Mouse (Mus musculus): ENCODE measurements around the gene Camkk1. TPM values are rescaled to one million over a fixed set of nuclear protein-coding genes. Genes with fewer than 3 reads are reported as not detected.

Camkk1 gene
- polyA plus RNA-seq, 1 experiment from 2014 or later: 0.76 TPM

GRCm38 (mm10) chr11:73023099-73023498, 4.3 kb downstream of the Camkk1 start:
- 69% methylated on average over 9 of the region's 9 CpGs for WGBS (ENCODE audit: insufficient replicate concordance)
- no peak overlapping the region for H3K4me3 ChIP-seq (ENCODE audit: low read depth, low read length)
- no peaks in the 10 kb centered on the region for H3K9me3 ChIP-seq (replicated peaks; ENCODE audit: control insufficient read depth, low read length)
- H3K27me3 ChIP-seq (ENCODE audit: control insufficient read depth, insufficient read depth, low read depth, low read length): peaks cover 27% of the 10 kb centered on the region
- no peak overlapping the region for H3K4me2 ChIP-seq (ENCODE audit: low read depth, low read length)
- H3K4me1 ChIP-seq (ENCODE audit: control insufficient read depth, low read depth, low read length): peaks cover 11% of the 10 kb centered on the region
- H3K27ac ChIP-seq (ENCODE audit: low read length): no peak overlapping the region
- no peak overlapping the region for H3K9ac ChIP-seq (ENCODE audit: low read depth, low read length)
- no peak for ATAC-seq (ENCODE audit: low read depth)
- H3K36me3 ChIP-seq (ENCODE audit: control insufficient read depth, insufficient read depth): no peaks in the 10 kb centered on the region

GRCm38 (mm10) chr11:73023827-73024226, 5.0 kb downstream of the Camkk1 start:
- ATAC-seq (ENCODE audit: low read depth): no peak
- Histone ChIP-seq H3K4me2 (ENCODE audit: low read depth, low read length) (no peak overlapping the region), H3K4me1 (ENCODE audit: control insufficient read depth, low read depth, low read length) (peaks cover 7% of the 10 kb centered on the region), H3K9me3 (replicated peaks; ENCODE audit: control insufficient read depth, low read length) (no peaks in the 10 kb centered on the region), H3K36me3 (ENCODE audit: control insufficient read depth, insufficient read depth) (no peaks in the 10 kb centered on the region), H3K9ac (ENCODE audit: low read depth, low read length) (no peak overlapping the region), H3K4me3 (ENCODE audit: low read depth, low read length) (no peak overlapping the region), H3K27me3 (ENCODE audit: control insufficient read depth, insufficient read depth, low read depth, low read length) (peaks cover 25% of the 10 kb centered on the region), H3K27ac (ENCODE audit: low read length) (no peak overlapping the region)
- 39% methylated on average over 4 of the region's 4 CpGs for WGBS (ENCODE audit: insufficient replicate concordance)

- H3K27me3 ChIP-seq (ENCODE audit: control insufficient read depth, insufficient read depth, low read depth, low read length): peaks cover 20% of the 10 kb centered on the region
- no peak overlapping the region for H3K9ac ChIP-seq (ENCODE audit: low read depth, low read length)
- peak; percentile 52; the same call in 1 of the 2 replicates for ATAC-seq (ENCODE audit: low read depth)
- no peak overlapping the region for H3K27ac ChIP-seq (ENCODE audit: low read length)
- H3K36me3 ChIP-seq (ENCODE audit: control insufficient read depth, insufficient read depth): no peaks in the 10 kb centered on the region
- WGBS (ENCODE audit: insufficient replicate concordance): 15% methylated on average over 7 of the region's 7 CpGs
- no peaks in the 10 kb centered on the region for H3K9me3 ChIP-seq (replicated peaks; ENCODE audit: control insufficient read depth, low read length)
- H3K4me2 ChIP-seq (ENCODE audit: low read depth, low read length): peak overlapping the region; percentile 28; the same call in 1 of the 2 replicates
- no peak overlapping the region for H3K4me3 ChIP-seq (ENCODE audit: low read depth, low read length)
- H3K4me1 ChIP-seq (ENCODE audit: control insufficient read depth, low read depth, low read length): peaks cover 2% of the 10 kb centered on the region
Observed at GRCm38 (mm10) chr11:73024236-73024904, 5.6 kb downstream of the Camkk1 start.

GRCm38 (mm10) chr11:73026961-73027360, 8.2 kb downstream of the Camkk1 start:
- no peaks in the 10 kb centered on the region; the same call in none of the 2 replicates for H3K4me1 ChIP-seq (ENCODE audit: control insufficient read depth, low read depth, low read length)
- no peaks in the 10 kb centered on the region for H3K27me3 ChIP-seq (ENCODE audit: control insufficient read depth, insufficient read depth, low read depth, low read length)
- no peak overlapping the region for H3K9ac ChIP-seq (ENCODE audit: low read depth, low read length)
- ATAC-seq (ENCODE audit: low read depth): no peak
- no peak overlapping the region for H3K4me2 ChIP-seq (ENCODE audit: low read depth, low read length)
- H3K27ac ChIP-seq (ENCODE audit: low read length): no peak overlapping the region
- WGBS (ENCODE audit: insufficient replicate concordance): 46% methylated on average over 8 of the region's 8 CpGs
- no peaks in the 10 kb centered on the region for H3K36me3 ChIP-seq (ENCODE audit: control insufficient read depth, insufficient read depth)
- no peak overlapping the region for H3K4me3 ChIP-seq (ENCODE audit: low read depth, low read length)
- no peaks in the 10 kb centered on the region for H3K9me3 ChIP-seq (replicated peaks; ENCODE audit: control insufficient read depth, low read length)

GRCm38 (mm10) chr11:73030821-73031498, 12.2 kb downstream of the Camkk1 start:
- Histone ChIP-seq H3K4me2 (ENCODE audit: low read depth, low read length) (peak overlapping the region; percentile 71), H3K4me3 (ENCODE audit: low read depth, low read length) (peak overlapping the region; percentile 39), H3K4me1 (ENCODE audit: control insufficient read depth, low read depth, low read length) (no peaks in the 10 kb centered on the region; the same call in none of the 2 replicates), H3K9me3 (replicated peaks; ENCODE audit: control insufficient read depth, low read length) (no peaks in the 10 kb centered on the region), H3K27ac (ENCODE audit: low read length) (no peak overlapping the region), H3K36me3 (ENCODE audit: control insufficient read depth, insufficient read depth) (no peaks in the 10 kb centered on the region), H3K27me3 (ENCODE audit: control insufficient read depth, insufficient read depth, low read depth, low read length) (no peaks in the 10 kb centered on the region), H3K9ac (ENCODE audit: low read depth, low read length) (peak overlapping the region; percentile 33; the same call in 1 of the 2 replicates)
- 32% methylated on average over 20 of the region's 20 CpGs for WGBS (ENCODE audit: insufficient replicate concordance)
- peak; percentile 90 for ATAC-seq (ENCODE audit: low read depth)

- Histone ChIP-seq H3K9me3 (replicated peaks; ENCODE audit: control insufficient read depth, low read length) (no peaks in the 10 kb centered on the region), H3K36me3 (ENCODE audit: control insufficient read depth, insufficient read depth) (no peaks in the 10 kb centered on the region), H3K27me3 (ENCODE audit: control insufficient read depth, insufficient read depth, low read depth, low read length) (no peaks in the 10 kb centered on the region), H3K4me3 (ENCODE audit: low read depth, low read length) (no peak overlapping the region), H3K27ac (ENCODE audit: low read length) (no peak overlapping the region), H3K9ac (ENCODE audit: low read depth, low read length) (no peak overlapping the region), H3K4me2 (ENCODE audit: low read depth, low read length) (no peak overlapping the region), H3K4me1 (ENCODE audit: control insufficient read depth, low read depth, low read length) (no peaks in the 10 kb centered on the region; the same call in none of the 2 replicates)
- WGBS (ENCODE audit: insufficient replicate concordance): 60% methylated on average over 5 of the region's 5 CpGs
- no peak for ATAC-seq (ENCODE audit: low read depth)
Observed at GRCm38 (mm10) chr11:73031536-73031935, 12.7 kb downstream of the Camkk1 start.

- Histone ChIP-seq H3K27ac (ENCODE audit: low read length) (no peak overlapping the region), H3K27me3 (ENCODE audit: control insufficient read depth, insufficient read depth, low read depth, low read length) (no peaks in the 10 kb centered on the region), H3K9me3 (replicated peaks; ENCODE audit: control insufficient read depth, low read length) (no peaks in the 10 kb centered on the region), H3K9ac (ENCODE audit: low read depth, low read length) (no peak overlapping the region), H3K4me2 (ENCODE audit: low read depth, low read length) (no peak overlapping the region), H3K4me3 (ENCODE audit: low read depth, low read length) (no peak overlapping the region), H3K4me1 (ENCODE audit: control insufficient read depth, low read depth, low read length) (no peaks in the 10 kb centered on the region; the same call in 1 of the 2 replicates), H3K36me3 (ENCODE audit: control insufficient read depth, insufficient read depth) (no peaks in the 10 kb centered on the region)
- no peak for ATAC-seq (ENCODE audit: low read depth)
- WGBS (ENCODE audit: insufficient replicate concordance): 71% methylated on average over 7 of the region's 7 CpGs
Observed at GRCm38 (mm10) chr11:73036077-73036476, 17.3 kb downstream of the Camkk1 start.

- no peaks in the 10 kb centered on the region for H3K36me3 ChIP-seq (ENCODE audit: control insufficient read depth, insufficient read depth)
- H3K27ac ChIP-seq (ENCODE audit: low read length): no peak overlapping the region
- no peak overlapping the region for H3K4me3 ChIP-seq (ENCODE audit: low read depth, low read length)
- H3K9ac ChIP-seq (ENCODE audit: low read depth, low read length): no peak overlapping the region
- no peak overlapping the region for H3K4me2 ChIP-seq (ENCODE audit: low read depth, low read length)
- no peaks in the 10 kb centered on the region for H3K27me3 ChIP-seq (ENCODE audit: control insufficient read depth, insufficient read depth, low read depth, low read length)
- no peaks in the 10 kb centered on the region for H3K9me3 ChIP-seq (replicated peaks; ENCODE audit: control insufficient read depth, low read length)
- WGBS (ENCODE audit: insufficient replicate concordance): 66% methylated on average over 6 of the region's 6 CpGs
- no peak for ATAC-seq (ENCODE audit: low read depth)
- H3K4me1 ChIP-seq (ENCODE audit: control insufficient read depth, low read depth, low read length): no peaks in the 10 kb centered on the region
Observed at GRCm38 (mm10) chr11:73036889-73037288, 18.1 kb downstream of the Camkk1 start.

- H3K27ac ChIP-seq (ENCODE audit: low read length): no peak overlapping the region
- no peaks in the 10 kb centered on the region for H3K9me3 ChIP-seq (replicated peaks; ENCODE audit: control insufficient read depth, low read length)
- no peak for ATAC-seq (ENCODE audit: low read depth)
- H3K4me1 ChIP-seq (ENCODE audit: control insufficient read depth, low read depth, low read length): no peaks in the 10 kb centered on the region
- no peak overlapping the region for H3K4me3 ChIP-seq (ENCODE audit: low read depth, low read length)
- H3K4me2 ChIP-seq (ENCODE audit: low read depth, low read length): no peak overlapping the region
- H3K9ac ChIP-seq (ENCODE audit: low read depth, low read length): no peak overlapping the region
- H3K27me3 ChIP-seq (ENCODE audit: control insufficient read depth, insufficient read depth, low read depth, low read length): no peaks in the 10 kb centered on the region
- no peaks in the 10 kb centered on the region for H3K36me3 ChIP-seq (ENCODE audit: control insufficient read depth, insufficient read depth)
- WGBS (ENCODE audit: insufficient replicate concordance): 58% methylated on average over 3 of the region's 3 CpGs
Observed at GRCm38 (mm10) chr11:73037691-73038090, 18.9 kb downstream of the Camkk1 start.
